Mouse (Mus musculus) MEL (cell line): ENCODE measurements around the gene Tmbim4. TPM values are rescaled to one million over a fixed set of nuclear protein-coding genes. Genes with fewer than 3 reads are reported as not detected.

Experiments used
- DNase-seq: peaks from one replicate; pipeline ENCODE4 v3.0.0; 2011; ENCODE audit warnings: low read depth, low spot score
- H3K27ac ChIP-seq: 2 replicates; pipeline ENCODE4 v1.5.1; 2012; ENCODE audit warnings: low read depth, mild to moderate bottlenecking, control low read depth, low read length, moderate library complexity; ENCODE audit not compliant: control insufficient read depth
- H3K27me3 ChIP-seq, 2 experiments: fragments of 150-350 bp in 1 of 2; sonication (generic) in 1 of 2; 2 replicates each; pipeline ENCODE4 v1.6.1; 2012; ENCODE audit warnings: low read length in 2 of 2, mild to moderate bottlenecking in 2 of 2, improper control_type of control experiment in 1 of 2, moderate library complexity in 1 of 2; ENCODE audit not compliant: insufficient read depth in 2 of 2, control insufficient read depth in 1 of 2
- H3K36me3 ChIP-seq, 2 experiments: 2 replicates each; pipeline ENCODE4 v1.6.1; 2012 to 2014; ENCODE audit warnings: low read length in 2 of 2, improper control_type of control experiment in 1 of 2, inconsistent platforms in 1 of 2, mild to moderate bottlenecking in 1 of 2; ENCODE audit not compliant: insufficient read depth in 2 of 2, control insufficient read depth in 1 of 2
- H3K4me1 ChIP-seq, 2 experiments: fragments of 150-350 bp in 1 of 2; sonication (generic) in 1 of 2; 2 replicates each; pipeline ENCODE4 v1.6.1; 2012; ENCODE audit warnings: low read length in 2 of 2, improper control_type of control experiment in 1 of 2, mild to moderate bottlenecking in 1 of 2; ENCODE audit not compliant: insufficient read depth in 2 of 2, control insufficient read depth in 1 of 2
- H3K4me3 ChIP-seq, 2 experiments: fragments of 150-350 bp in 1 of 2; sonication (generic) in 1 of 2; 2 replicates each; pipeline ENCODE4 v1.5.1; 2012; ENCODE audit warnings: low read depth in 2 of 2, low read length in 2 of 2, mild to moderate bottlenecking in 2 of 2, moderate library complexity in 2 of 2, control low read depth in 1 of 2, improper control_type of control experiment in 1 of 2; ENCODE audit not compliant: control insufficient read depth in 1 of 2, insufficient read depth in 1 of 2
- H3K79me2 ChIP-seq: 2 replicates; pipeline ENCODE4 v1.6.1; 2012; ENCODE audit warnings: mild to moderate bottlenecking, low read length, moderate library complexity; ENCODE audit not compliant: control insufficient read depth, poor library complexity, insufficient read depth
- H3K9ac ChIP-seq: 2 replicates; pipeline ENCODE4 v1.6.1; 2012; ENCODE audit warnings: low read depth, mild to moderate bottlenecking, control low read depth, low read length, moderate library complexity; ENCODE audit not compliant: control insufficient read depth, poor library complexity, severe bottlenecking
- H3K9me3 ChIP-seq: fragments of 150-350 bp; sonication (generic); replicated peaks from 2 replicates; pipeline ENCODE4 v1.6.1; 2012; ENCODE audit warnings: mild to moderate bottlenecking, low read length, improper control_type of control experiment, moderate library complexity; ENCODE audit not compliant: insufficient read depth
- BHLHE40 ChIP-seq: IDR thresholded peaks from 2 replicates; pipeline ENCODE4 v1.6.1; 2012; ENCODE audit warnings: low read depth, mild to moderate bottlenecking, inconsistent platforms, low read length, improper control_type of control experiment, borderline replicate concordance
- CHD2 ChIP-seq: IDR thresholded peaks from 2 replicates; pipeline ENCODE4 v1.6.1; 2011; ENCODE audit warnings: low read length, improper control_type of control experiment
- ELF1 ChIP-seq: IDR thresholded peaks from 2 replicates; pipeline ENCODE4 v1.6.1; 2014; ENCODE audit warnings: low read depth, mild to moderate bottlenecking, inconsistent platforms, low read length, improper control_type of control experiment, moderate library complexity
- GATA1 ChIP-seq: IDR thresholded peaks from 2 replicates; pipeline ENCODE4 v1.6.1; 2011; ENCODE audit warnings: low read depth, low read length, improper control_type of control experiment
- HCFC1 ChIP-seq: IDR thresholded peaks from 2 replicates; pipeline ENCODE4 v1.6.1; 2012; ENCODE audit warnings: low read depth, mild to moderate bottlenecking, inconsistent platforms, low read length, improper control_type of control experiment, moderate library complexity
- JUND ChIP-seq: IDR thresholded peaks from 2 replicates; pipeline ENCODE4 v1.6.1; 2011; ENCODE audit warnings: low read depth, mild to moderate bottlenecking, improper control_type of control experiment, low read length
- KAT2A ChIP-seq: conservative IDR thresholded peaks from 2 replicates; pipeline ENCODE4 v1.6.1; 2012; ENCODE audit warnings: low read depth, low read length, improper control_type of control experiment, inconsistent platforms
- MAFK ChIP-seq: IDR thresholded peaks from 2 replicates; pipeline ENCODE4 v1.6.1; 2011; ENCODE audit warnings: low read depth, mild to moderate bottlenecking, low read length, improper control_type of control experiment, borderline replicate concordance
- MAX ChIP-seq: IDR thresholded peaks from 2 replicates; pipeline ENCODE4 v1.6.1; 2011; ENCODE audit warnings: low read length, improper control_type of control experiment
- MAZ ChIP-seq: IDR thresholded peaks from 2 replicates; pipeline ENCODE4 v1.6.1; 2012; ENCODE audit warnings: low read depth, mild to moderate bottlenecking, inconsistent platforms, low read length, improper control_type of control experiment
- MEF2A ChIP-seq: IDR thresholded peaks from 2 replicates; pipeline ENCODE4 v1.6.1; 2014; ENCODE audit warnings: low read depth, mild to moderate bottlenecking, inconsistent platforms, low read length, improper control_type of control experiment; ENCODE audit not compliant: poor library complexity, insufficient replicate concordance, severe bottlenecking; ENCODE audit errors: extremely low read depth
- MYB ChIP-seq: IDR thresholded peaks from 2 replicates; pipeline ENCODE4 v1.6.1; 2011; ENCODE audit warnings: mild to moderate bottlenecking, low read depth, low read length, improper control_type of control experiment
- NRF1 ChIP-seq: IDR thresholded peaks from 2 replicates; pipeline ENCODE4 v1.6.1; 2014; ENCODE audit warnings: low read depth, mild to moderate bottlenecking, inconsistent platforms, low read length, improper control_type of control experiment, moderate library complexity; ENCODE audit not compliant: poor library complexity, insufficient read depth, severe bottlenecking
- RCOR1 ChIP-seq: IDR thresholded peaks from 2 replicates; pipeline ENCODE4 v1.6.1; 2012; ENCODE audit warnings: low read depth, mild to moderate bottlenecking, inconsistent platforms, low read length, improper control_type of control experiment
- SMC3 ChIP-seq: IDR thresholded peaks from 2 replicates; pipeline ENCODE4 v1.6.1; 2011; ENCODE audit warnings: low read depth, low read length, improper control_type of control experiment
- ZKSCAN1 ChIP-seq: IDR thresholded peaks from 2 replicates; pipeline ENCODE4 v1.6.1; 2012; ENCODE audit warnings: low read depth, mild to moderate bottlenecking, inconsistent platforms, low read length, improper control_type of control experiment, moderate library complexity
- ZMIZ1 ChIP-seq: IDR thresholded peaks from 2 replicates; pipeline ENCODE4 v1.6.1; 2012; ENCODE audit warnings: low read depth, mild to moderate bottlenecking, inconsistent platforms, low read length, improper control_type of control experiment, moderate library complexity
- ZNF384 ChIP-seq: IDR thresholded peaks from 2 replicates; pipeline ENCODE4 v1.6.1; 2012; ENCODE audit warnings: low read depth, mild to moderate bottlenecking, inconsistent platforms, low read length, improper control_type of control experiment
- polyA plus RNA-seq, 2 experiments: library from polyadenylated mRNA; stranded (reverse) in 1 of 2; unstranded in 1 of 2; fragments of >175 nt in 1 of 2; fragments of >200 nt in 1 of 2; gene quantifications; 2 replicates each; pipeline versions ENCODE4 v1.2.1 to v1.2.4; 2012; ENCODE audit warnings: low replicate concordance in 2 of 2, low read depth in 1 of 2; ENCODE audit not compliant: insufficient read length in 2 of 2, insufficient read depth in 1 of 2, missing spikeins in 1 of 2
- total RNA-seq: library from RNA; depleted of rRNA; stranded (reverse); fragments of 300-350 nt; gene quantifications from 2 replicates; pipeline ENCODE4 v1.2.3, GENCODE M21; 2012

The Tmbim4 gene
- total and polyA plus RNA-seq, 3 experiments, result 52.5 to 80.3 TPM; not detected in 1

GRCm38 (mm10) chr10:120160533-120160932 lies 40.9 kb upstream of the Tmbim4 start (continued):
- TF ChIP-seq BHLHE40 (no peak), JUND (no peak), MAX (peak; percentile 77), KAT2A (no peak; the same call in 1 of the 2 replicates), MYB (no peak), ZKSCAN1 (no peak), ZMIZ1 (no peak; the same call in 1 of the 2 replicates), MEF2A (no peak), CHD2 (no peak), GATA1 (no peak), ELF1 (peak; percentile 97), MAFK (no peak)

- Histone ChIP-seq H3K4me1 (peaks cover 2 to 6% of the 10 kb centered on the region in 2 experiments), H3K9me3 (no peaks in the 10 kb centered on the region)
- TF ChIP-seq CHD2 (no peak), GATA1 (no peak), ELF1 (no peak), ZNF384 (no peak), HCFC1 (no peak), NRF1 (no peak), BHLHE40 (no peak), RCOR1 (no peak), MAX (no peak), KAT2A (no peak)
- TF ChIP-seq, all 39 proteins: peak for 0
- peaks cover 0 to 11% of the 10 kb centered on the region in 2 experiments; a peak in 2 of 4 replicates for H3K36me3 ChIP-seq
- H3K4me3 ChIP-seq, result no peak overlapping the region
- no peaks in the 10 kb centered on the region for H3K27me3 ChIP-seq
- no peak for DNase-seq
- 0 out of 2 replicates have a peak, but pooled peaks cover 3% of the 10 kb centered on the region for H3K79me2 ChIP-seq
- no peak overlapping the region for H3K27ac ChIP-seq
- H3K9ac ChIP-seq, result no peak overlapping the region
These were observed 38.5 kb upstream of the Tmbim4 start for GRCm38 (mm10) chr10:120162840-120163239.

GRCm38 (mm10) chr10:120163490-120163889 lies 37.9 kb upstream of the Tmbim4 start:
- DNase-seq, result no peak
- Histone ChIP-seq H3K4me3 (no peak overlapping the region), H3K4me1 (peaks cover 6 to 8% of the 10 kb centered on the region in 2 experiments), H3K9me3 (no peaks in the 10 kb centered on the region), H3K27me3 (no peaks in the 10 kb centered on the region), H3K27ac (no peak overlapping the region), H3K36me3 (peaks cover 0 to 14% of the 10 kb centered on the region in 2 experiments; a peak in 2 of 4 replicates), H3K79me2 (0 out of 2 replicates have a peak, but pooled peaks cover 3% of the 10 kb centered on the region), H3K9ac (no peak overlapping the region)
- TF ChIP-seq MAZ, result no peak
- TF ChIP-seq ZNF384, result no peak
- TF ChIP-seq SMC3, result no peak
- TF ChIP-seq, all 39 proteins: peak for 0
